In genomic region chr1:176934043-176934762, GRCm38 (mm10) we compare ENCODE assay signal across 12 mouse cellular contexts.
DNase-seq lines count a peak whose midpoint lies in the region; ATAC-seq and TF ChIP-seq lines count a peak whose summit lies in the region.
"Had no signal": no experiment of that assay in that cellular context is flagged by ENCODE, and none has a peak within 500 bp of the region (broad histone marks: within the 10 kb centered on the region; RNA-seq: fewer than 3 reads in every experiment).

No protein-coding gene starts in this region.

- H3K4me1 ChIP-seq in embryonic facial prominence, embryonic 10.5 days, result peaks cover 21% of the 10 kb centered on the region
- peaks cover 4% of the 10 kb centered on the region; the same call in 1 of the 2 replicates for H3K4me1 ChIP-seq in hindbrain, postnatal 0 days (ENCODE audit: insufficient read depth, low read length)

- no peak for TF ChIP-seq CTCF in layer of hippocampus, adult 2 months (conservative IDR thresholded peaks at IDR 0.05)
- TF ChIP-seq CTCF in hindbrain, postnatal 0 days (IDR thresholded peaks at IDR 0.05; ENCODE audit: low read depth), result no peak

- intact Hi-C loops in heart, postnatal 36 days (cut with DNase I), result no loop called here
- intact Hi-C loops in heart, postnatal 10 days (cut with DNase I), result no loop called here

- no peak for DNase-seq in layer of hippocampus, adult 2 months (ENCODE audit: low spot score in 2 of 2)
- DNase-seq in layer of hippocampus, adult 9-11 months, result no peak
- peak; percentile 62 for DNase-seq in brain, adult 2 months (ENCODE audit: low read depth, low spot score)
- no peak for DNase-seq in embryonic facial prominence, embryonic 10.5 days (ENCODE audit: low spot score)
- no peak for DNase-seq in hindbrain, postnatal 0 days (ENCODE audit: low spot score)
- DNase-seq in heart, postnatal 36 days, result no peak
- DNase-seq in urinary bladder, postnatal 14 days (ENCODE audit: low spot score), result no peak
- DNase-seq in heart, postnatal 10 days, result no peak

- ATAC-seq in hindbrain, postnatal 0 days, result no peak
- ATAC-seq: CD4-positive, CD25-positive, alpha-beta regulatory T cell, adult 4 months; lung, postnatal 0 days had no signal

- H3K27me3 ChIP-seq in embryonic facial prominence, embryonic 10.5 days (replicated peaks; ENCODE audit: low read depth, poor library complexity, severe bottlenecking), result no peaks in the 10 kb centered on the region
- no peaks in the 10 kb centered on the region for H3K27me3 ChIP-seq in hindbrain, postnatal 0 days (ENCODE audit: insufficient read depth, low read length)
- H3K27me3 ChIP-seq: limb, embryonic 12.5 days had no signal

- H3K4me3 ChIP-seq in layer of hippocampus, adult 2 months, result no peak overlapping the region
- no peak overlapping the region for H3K4me3 ChIP-seq in embryonic facial prominence, embryonic 10.5 days
- no peak overlapping the region for H3K4me3 ChIP-seq in hindbrain, postnatal 0 days (ENCODE audit: low read length)
- H3K4me3 ChIP-seq: limb, embryonic 12.5 days had no signal

- H3K36me3 ChIP-seq in embryonic facial prominence, embryonic 10.5 days (replicated peaks), result no peaks in the 10 kb centered on the region
- H3K36me3 ChIP-seq in hindbrain, postnatal 0 days (ENCODE audit: insufficient read depth, low read length), result no peaks in the 10 kb centered on the region
- H3K36me3 ChIP-seq: limb, embryonic 12.5 days had no signal

- H3K9me3 ChIP-seq in embryonic facial prominence, embryonic 10.5 days, result no peaks in the 10 kb centered on the region
- no peaks in the 10 kb centered on the region for H3K9me3 ChIP-seq in hindbrain, postnatal 0 days (ENCODE audit: low read length)
- H3K9me3 ChIP-seq: limb, embryonic 12.5 days had no signal

- H3K27ac ChIP-seq in layer of hippocampus, adult 2 months, result peak overlapping the region; percentile 97
- H3K27ac ChIP-seq in embryonic facial prominence, embryonic 10.5 days (replicated peaks), result peak overlapping the region; percentile 78
- peak overlapping the region; percentile 65; the same call in 1 of the 2 replicates for H3K27ac ChIP-seq in hindbrain, postnatal 0 days
- H3K27ac ChIP-seq: limb, embryonic 12.5 days had no signal

- no peak overlapping the region for H3K9ac ChIP-seq in hindbrain, postnatal 0 days (replicated peaks; ENCODE audit: low read length)
- H3K9ac ChIP-seq: limb, embryonic 12.5 days had no signal

- WGBS in embryonic facial prominence, embryonic 10.5 days, result 74% methylated on average over 13 of the region's 13 CpGs
- 55% methylated on average over 13 of the region's 13 CpGs for WGBS in hindbrain, postnatal 0 days

- no peak overlapping the region for H3K4me2 ChIP-seq in hindbrain, postnatal 0 days (ENCODE audit: low read depth, low read length)
- H3K4me2 ChIP-seq: heart, embryonic 11.5 days; limb, embryonic 12.5 days had no signal
